Mouse (Mus musculus): ENCODE data around the gene Susd1. TPM values are rescaled to one million over a fixed set of nuclear protein-coding genes. Genes with fewer than 3 reads are reported as not detected.

Susd1 gene
- total RNA-seq, 2 experiments from 2014 or later, result 2.3 to 4.1 TPM

- peak in 1 of 2 experiments; percentile 41 for DNase-seq
These were observed 155.5 kb downstream of the Susd1 start for GRCm38 (mm10) chr4:59282699-59283487.

DNA sequence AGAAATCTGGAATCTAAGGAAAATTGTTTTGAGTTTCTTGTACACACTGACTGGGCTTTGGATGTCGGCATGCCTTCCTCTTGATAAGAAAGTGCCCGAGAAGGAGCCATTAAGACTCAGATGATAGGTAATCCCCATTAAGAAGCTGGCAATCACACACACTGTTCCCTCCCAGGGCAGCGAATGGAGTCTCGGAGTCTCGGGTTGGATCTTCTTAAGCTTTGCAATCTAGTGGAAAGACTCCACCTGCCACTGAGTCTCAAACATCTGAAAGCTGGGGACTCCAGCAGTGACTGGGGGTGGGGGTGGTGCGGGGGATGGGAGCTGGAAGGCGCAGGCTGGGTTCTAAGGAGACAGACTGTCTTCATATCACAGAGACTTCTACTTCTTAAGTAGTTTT, 156.3 kb downstream of the Susd1 start:
- DNase-seq, result no peak

GRCm38 (mm10) chr4:59280876-59281275, 157.6 kb downstream of the Susd1 start:
- no peak for DNase-seq

- DNase-seq, result no peak
These were observed 159.3 kb downstream of the Susd1 start for GRCm38 (mm10) chr4:59279111-59279510.

GRCm38 (mm10) chr4:59278410-59278809, 160.0 kb downstream of the Susd1 start:
- no peak for DNase-seq

DNA sequence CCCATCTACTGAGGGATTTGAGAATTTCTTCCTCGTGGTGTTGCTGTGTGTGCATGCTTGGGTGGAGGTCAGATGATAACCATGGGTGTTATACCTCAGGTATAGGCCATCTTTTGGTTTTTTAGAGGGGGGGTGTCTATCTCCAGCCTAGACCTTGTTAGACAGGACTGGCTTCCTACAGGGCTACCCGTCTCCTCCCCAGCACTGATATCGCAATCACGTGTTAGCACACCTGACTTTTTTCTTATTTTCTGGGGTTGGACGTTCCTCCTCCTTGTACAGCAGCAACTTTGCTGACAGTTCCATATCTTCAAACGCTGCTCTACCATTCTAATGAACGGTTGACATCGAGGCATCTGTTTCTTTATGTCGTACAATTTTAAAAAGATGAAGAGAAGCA, 160.5 kb downstream of the Susd1 start:
- DNase-seq, result no peak

GRCm38 (mm10) chr4:59275956-59276355, 162.5 kb downstream of the Susd1 start:
- DNase-seq, result no peak

- no peak for DNase-seq
These were observed 162.9 kb downstream of the Susd1 start for GRCm38 (mm10) chr4:59275494-59275893.

- DNase-seq, result no peak
These were observed 164.3 kb downstream of the Susd1 start for GRCm38 (mm10) chr4:59274136-59274535.

DNA sequence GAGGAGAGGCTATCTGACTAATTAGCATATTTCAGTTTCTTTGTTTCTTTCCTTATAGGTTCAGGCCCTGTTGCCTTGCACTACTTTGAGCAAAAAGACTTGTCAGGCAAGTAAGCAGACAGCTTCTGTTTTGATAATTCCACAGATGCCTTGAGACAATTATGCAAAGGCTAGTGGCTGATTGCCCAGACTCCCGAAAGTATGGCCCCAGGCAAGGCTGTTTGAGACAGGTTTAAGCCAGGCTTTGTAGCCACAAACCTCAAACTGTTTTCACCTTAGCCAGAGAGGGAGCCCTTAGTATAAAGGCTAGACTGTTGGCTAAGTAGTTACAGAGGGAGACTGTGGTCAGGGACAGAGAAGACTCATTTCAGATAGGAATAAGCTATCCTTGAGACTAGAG, 165.1 kb downstream of the Susd1 start:
- peak in 1 of 2 experiments; percentile 18 for DNase-seq

DNA sequence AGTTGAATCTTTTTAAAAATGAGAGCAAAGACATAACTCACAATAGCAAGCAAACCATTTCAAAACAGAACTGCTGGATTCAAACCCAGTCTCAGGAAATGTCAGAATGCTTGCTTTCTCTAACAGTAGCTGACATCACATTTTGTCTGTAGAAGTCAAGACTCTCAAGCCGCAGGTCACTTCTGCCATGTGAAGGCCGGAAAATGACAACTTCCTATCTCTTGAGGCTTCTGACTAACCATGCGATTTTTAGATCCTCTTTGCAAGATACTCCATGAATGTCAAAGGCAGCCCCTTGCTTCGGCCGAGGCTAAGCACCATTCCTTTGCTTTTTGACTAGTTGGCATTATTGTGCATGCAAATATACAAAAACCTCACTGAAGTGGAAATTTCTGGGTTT, 172.8 kb downstream of the Susd1 start:
- no peak for DNase-seq

DNA sequence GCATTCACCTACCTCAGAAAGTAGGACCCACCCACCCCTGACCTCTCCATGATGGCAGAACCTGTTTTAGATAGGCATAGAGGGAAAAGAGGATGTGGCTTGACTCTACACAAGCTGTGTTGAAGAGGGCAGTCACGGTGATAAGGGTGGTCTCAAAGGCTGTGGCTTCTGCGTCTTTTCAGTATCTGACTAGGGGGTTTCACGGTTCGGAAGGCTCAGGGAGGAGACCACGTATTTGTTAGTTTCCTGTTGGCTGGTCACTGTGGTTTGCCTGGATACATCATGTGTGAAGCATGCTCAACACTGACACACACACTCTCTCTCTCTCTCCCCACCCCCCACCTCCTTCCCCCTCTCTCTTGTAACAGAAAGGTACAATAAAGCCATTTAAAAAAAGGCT, 173.3 kb downstream of the Susd1 start:
- no peak for DNase-seq

Other genes with a start within 250 kb of the Susd1 start
- gene Ugcg, start 249.4 kb downstream of the Susd1 start, total RNA-seq (2021), result 10 to 100 TPM; 40.2 to 46.3 TPM
- 100 to 1,000 TPM; 104 to 123 TPM for gene Ptbp3, start 110.7 kb upstream of the Susd1 start, total RNA-seq (2021)
- gene Hsdl2, start 142.9 kb upstream of the Susd1 start, total RNA-seq (2021), result 10 to 100 TPM; 79.9 to 82.5 TPM
- gene E130308A19Rik, start 187.6 kb upstream of the Susd1 start, total RNA-seq (2021), result 10 to 100 TPM; 14.5 to 16.6 TPM

Measured in adrenal gland, postnatal 36 days (tissue).